Mouse (Mus musculus): Measurements from ENCODE around the gene Rec8.

Gene Rec8

GRCm38 (mm10) chr14:55641291-55641690, 23.5 kb downstream of the Rec8 start:
- DNase-seq (ENCODE audit: low spot score) = no peak

- no peak for DNase-seq (ENCODE audit: low spot score)
Observed at GRCm38 (mm10) chr14:55642679-55643059, 24.8 kb downstream of the Rec8 start.

- DNase-seq (ENCODE audit: low spot score) = peak; percentile 93
Observed at GRCm38 (mm10) chr14:55643060-55643907, 25.4 kb downstream of the Rec8 start, which contains the start of gene Tm9sf1. Tm9sf1 (minus strand) TSS chr14:55643806.

- DNase-seq (ENCODE audit: low spot score) = no peak
Observed at GRCm38 (mm10) chr14:55644261-55644888, 26.5 kb downstream of the Rec8 start.

- DNase-seq (ENCODE audit: low spot score) = no peak
Observed at GRCm38 (mm10) chr14:55649884-55650283, 32.0 kb downstream of the Rec8 start, which contains the start of gene Tssk4. Tssk4 (plus strand) TSS chr14:55650184.

GRCm38 (mm10) chr14:55651528-55651927, 33.7 kb downstream of the Rec8 start:
- no peak for DNase-seq (ENCODE audit: low spot score)

- DNase-seq (ENCODE audit: low spot score) = no peak
Observed at GRCm38 (mm10) chr14:55656935-55657334, 39.1 kb downstream of the Rec8 start.

- DNase-seq (ENCODE audit: low spot score) = no peak
Observed at GRCm38 (mm10) chr14:55658011-55658410, 40.2 kb downstream of the Rec8 start.

GRCm38 (mm10) chr14:55659960-55660573, 42.2 kb downstream of the Rec8 start, which contains the start of gene Mdp1:
Mdp1 (minus strand) TSS chr14:55660508.
- DNase-seq (ENCODE audit: low spot score) = peak; percentile 41

- DNase-seq (ENCODE audit: low spot score) = no peak
Observed at GRCm38 (mm10) chr14:55660636-55661035, 42.8 kb downstream of the Rec8 start.

GRCm38 (mm10) chr14:55671486-55671832, 53.6 kb downstream of the Rec8 start:
- DNase-seq (ENCODE audit: low spot score) = no peak

GRCm38 (mm10) chr14:55671833-55672740, 54.2 kb downstream of the Rec8 start, which contains the start of the genes Gmpr2 and Nedd8:
Gmpr2 (plus strand) TSS chr14:55671941.
Nedd8 (minus strand) TSS chr14:55672124.
- DNase-seq (ENCODE audit: low spot score) = peak; percentile 86

GRCm38 (mm10) chr14:55672741-55673060, 54.9 kb downstream of the Rec8 start:
- DNase-seq (ENCODE audit: low spot score) = no peak

All from ovary, postnatal 10 days (tissue).